ENCODE assay signal across 16 mouse cellular contexts in genomic region chr5:41889245-41889849, GRCm38 (mm10). TPM values are rescaled to one million over a fixed set of nuclear protein-coding genes. Genes with fewer than 3 reads are reported as not detected.
DNase-seq lines count a peak whose midpoint lies in the region; ATAC-seq lines count a peak whose summit lies in the region.
"Had no signal": no experiment of that assay in that cellular context is flagged by ENCODE, and none has a peak within 500 bp of the region (broad histone marks: within the 10 kb centered on the region; RNA-seq: fewer than 3 reads in every experiment).

No protein-coding gene starts in this region.

- no peaks in the 10 kb centered on the region for H3K27me3 ChIP-seq in forebrain, embryonic 13.5 days
- H3K27me3 ChIP-seq in forebrain, embryonic 11.5 days (ENCODE audit: control insufficient read depth, insufficient read depth, low read length): no peaks in the 10 kb centered on the region
- no peaks in the 10 kb centered on the region for H3K27me3 ChIP-seq in neural tube, embryonic 12.5 days (replicated peaks)
- H3K27me3 ChIP-seq in midbrain, embryonic 15.5 days (replicated peaks): no peaks in the 10 kb centered on the region
- H3K27me3 ChIP-seq: limb, embryonic 13.5 days; liver, embryonic 13.5 days; lung, embryonic 15.5 days had no signal

- 0 out of 2 replicates have a peak, but pooled peaks cover 4% of the 10 kb centered on the region for H3K4me1 ChIP-seq in forebrain, embryonic 13.5 days
- no peaks in the 10 kb centered on the region for H3K4me1 ChIP-seq in forebrain, embryonic 11.5 days (replicated peaks; ENCODE audit: control insufficient read depth, insufficient read depth, low read length)
- no peaks in the 10 kb centered on the region for H3K4me1 ChIP-seq in neural tube, embryonic 12.5 days
- H3K4me1 ChIP-seq in midbrain, embryonic 15.5 days: peaks cover 10% of the 10 kb centered on the region
- H3K4me1 ChIP-seq: limb, embryonic 13.5 days; liver, embryonic 13.5 days; lung, embryonic 15.5 days had no signal

- H3K4me3 ChIP-seq in forebrain, embryonic 13.5 days: no peak overlapping the region
- H3K4me3 ChIP-seq in forebrain, embryonic 11.5 days (ENCODE audit: low read depth, low read length): no peak overlapping the region
- H3K4me3 ChIP-seq in neural tube, embryonic 12.5 days: no peak overlapping the region
- H3K4me3 ChIP-seq in midbrain, embryonic 15.5 days: no peak overlapping the region
- H3K4me3 ChIP-seq: limb, embryonic 13.5 days; liver, embryonic 13.5 days; lung, embryonic 15.5 days; midbrain, embryonic 12.5 days had no signal

- no peak overlapping the region for H3K27ac ChIP-seq in forebrain, embryonic 13.5 days
- no peak overlapping the region for H3K27ac ChIP-seq in forebrain, embryonic 11.5 days (ENCODE audit: low read depth, low read length)
- H3K27ac ChIP-seq in neural tube, embryonic 12.5 days: no peak overlapping the region
- peak overlapping the region; percentile 39 for H3K27ac ChIP-seq in midbrain, embryonic 15.5 days
- H3K27ac ChIP-seq: limb, embryonic 13.5 days; liver, embryonic 13.5 days; lung, embryonic 15.5 days; macrophage; midbrain, embryonic 12.5 days had no signal

- H3K9me3 ChIP-seq in forebrain, embryonic 13.5 days (replicated peaks): no peaks in the 10 kb centered on the region
- no peaks in the 10 kb centered on the region for H3K9me3 ChIP-seq in forebrain, embryonic 11.5 days (ENCODE audit: control insufficient read depth, low read length)
- H3K9me3 ChIP-seq in neural tube, embryonic 12.5 days: no peaks in the 10 kb centered on the region
- H3K9me3 ChIP-seq in midbrain, embryonic 15.5 days: no peaks in the 10 kb centered on the region
- H3K9me3 ChIP-seq: limb, embryonic 13.5 days; liver, embryonic 13.5 days; lung, embryonic 15.5 days; midbrain, embryonic 12.5 days had no signal

- 61% methylated on average over 8 of the region's 8 CpGs for WGBS in forebrain, embryonic 13.5 days
- WGBS in forebrain, embryonic 11.5 days: 77% methylated on average over 8 of the region's 8 CpGs
- WGBS in neural tube, embryonic 12.5 days: 78% methylated on average over 8 of the region's 8 CpGs
- WGBS in midbrain, embryonic 15.5 days: 64% methylated on average over 8 of the region's 8 CpGs

- no peak overlapping the region for H3K9ac ChIP-seq in forebrain, embryonic 13.5 days
- no peak overlapping the region for H3K9ac ChIP-seq in forebrain, embryonic 11.5 days (ENCODE audit: low read length)
- H3K9ac ChIP-seq in neural tube, embryonic 12.5 days: no peak overlapping the region
- no peak overlapping the region for H3K9ac ChIP-seq in midbrain, embryonic 15.5 days
- H3K9ac ChIP-seq: limb, embryonic 13.5 days; liver, embryonic 13.5 days; lung, embryonic 15.5 days; midbrain, embryonic 12.5 days had no signal

- no peaks in the 10 kb centered on the region for H3K36me3 ChIP-seq in forebrain, embryonic 13.5 days (ENCODE audit: poor library complexity, severe bottlenecking)
- no peaks in the 10 kb centered on the region for H3K36me3 ChIP-seq in forebrain, embryonic 11.5 days (ENCODE audit: control insufficient read depth, insufficient read depth, low read length)
- no peaks in the 10 kb centered on the region for H3K36me3 ChIP-seq in neural tube, embryonic 12.5 days
- H3K36me3 ChIP-seq in midbrain, embryonic 15.5 days (replicated peaks): no peaks in the 10 kb centered on the region
- H3K36me3 ChIP-seq: limb, embryonic 13.5 days; liver, embryonic 13.5 days; lung, embryonic 15.5 days; midbrain, embryonic 12.5 days had no signal

- DNase-seq in forebrain, embryonic 11.5 days (ENCODE audit: low spot score): no peak
- no peak for DNase-seq in neural tube, embryonic 10.5 days (ENCODE audit: extremely low spot score, low spot score)
- DNase-seq in lung, adult 18-20 months: no peak
- DNase-seq in spleen, adult 12 weeks (ENCODE audit: low spot score): no peak
- DNase-seq: B cell, adult 2 months; liver, embryonic 13.5 days; spleen, adult 18-20 months; thymus, postnatal 4 days had no signal

- no peak overlapping the region for H3K4me2 ChIP-seq in forebrain, embryonic 13.5 days
- H3K4me2 ChIP-seq in forebrain, embryonic 11.5 days (ENCODE audit: low read depth, low read length, severe bottlenecking): no peak overlapping the region
- no peak overlapping the region for H3K4me2 ChIP-seq in neural tube, embryonic 12.5 days (replicated peaks)
- H3K4me2 ChIP-seq in midbrain, embryonic 15.5 days: 0 out of 2 replicates have a peak overlapping the region, but pooled peaks have one; percentile 10
- H3K4me2 ChIP-seq: limb, embryonic 13.5 days; liver, embryonic 13.5 days; lung, embryonic 15.5 days; midbrain, embryonic 12.5 days had no signal

- peak; percentile 42; the same call in 1 of the 2 replicates for ATAC-seq in forebrain, embryonic 13.5 days
- no peak for ATAC-seq in forebrain, embryonic 11.5 days (replicated peaks; ENCODE audit: low FRiP score)
- 0 out of 2 replicates have a peak, but pooled peaks have one; percentile 26 for ATAC-seq in neural tube, embryonic 12.5 days (ENCODE audit: low FRiP score, low read depth)
- ATAC-seq in midbrain, embryonic 15.5 days (replicated peaks): peak; percentile 37; the same call in 1 of the 2 replicates
- ATAC-seq: intestine, postnatal 0 days had no signal

RNA-seq across cellular contexts. Expression of gene Bod1l, which starts 45.2 kb away (rescaled TPM):
- 28.9 and 29.6 TPM in 2 replicates for polyA plus RNA-seq in forebrain, embryonic 13.5 days (2015; fragmentation: Nextera tagmentation; extraction: Ambion mirVana)
- polyA plus RNA-seq in forebrain, embryonic 11.5 days (2014; fragmentation: Nextera tagmentation; extraction: Ambion mirVana): 22.8 and 24.5 TPM in 2 replicates
- 29.4 TPM in 2 replicates for polyA plus RNA-seq in neural tube, embryonic 12.5 days (2016; fragmentation: Nextera tagmentation; extraction: Ambion mirVana)
- 26.2 and 29.6 TPM in 2 replicates for polyA plus RNA-seq in midbrain, embryonic 15.5 days (2015; fragmentation: Nextera tagmentation; extraction: Ambion mirVana)
